Mouse (Mus musculus) MEL-GATA-1-ER (cell line): ENCODE results near the gene Gm13288.
"Not testable (repeated sequence)": the region's sequence is repeated elsewhere in the genome, so short reads cannot be mapped to it uniquely, and the experiment has no call there.

Source experiments
- DNase-seq: peaks from one replicate; pipeline ENCODE4 v3.0.0-alpha.2; 2012; ENCODE audit warnings: low read depth; ENCODE audit errors: extremely low read depth

Gm13288 gene

GRCm38 (mm10) chr4:88805231-88805630 is at the start of gene Gm13288:
Gm13288 (plus strand) TSS chr4:88805531.
- not testable (repeated sequence) for DNase-seq

- peak; percentile 43 for DNase-seq
Observed at GRCm38 (mm10) chr4:88756581-88757513, 48.5 kb upstream of the Gm13288 start.

DNA sequence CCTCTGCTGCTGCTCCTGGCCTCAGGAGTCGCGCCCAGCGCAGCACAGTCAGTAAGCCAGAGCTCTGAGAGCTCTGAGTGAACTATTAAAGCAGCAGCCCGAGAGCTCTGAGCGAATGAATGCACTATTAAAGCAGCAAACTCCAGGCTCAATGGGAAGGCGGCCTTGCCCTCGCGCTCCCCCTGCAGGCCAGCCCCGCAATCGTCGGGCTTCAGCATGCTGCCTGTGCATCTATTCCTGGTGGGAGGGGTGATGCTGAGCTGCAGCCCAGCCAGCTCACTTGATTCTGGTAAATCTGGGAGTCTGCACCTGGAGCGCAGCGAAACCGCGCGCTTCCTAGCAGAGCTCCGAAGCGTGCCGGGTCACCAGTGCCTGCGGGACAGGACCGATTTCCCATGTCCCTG is 47.7 kb upstream of the Gm13288 start:
- not testable (repeated sequence) for DNase-seq

DNA sequence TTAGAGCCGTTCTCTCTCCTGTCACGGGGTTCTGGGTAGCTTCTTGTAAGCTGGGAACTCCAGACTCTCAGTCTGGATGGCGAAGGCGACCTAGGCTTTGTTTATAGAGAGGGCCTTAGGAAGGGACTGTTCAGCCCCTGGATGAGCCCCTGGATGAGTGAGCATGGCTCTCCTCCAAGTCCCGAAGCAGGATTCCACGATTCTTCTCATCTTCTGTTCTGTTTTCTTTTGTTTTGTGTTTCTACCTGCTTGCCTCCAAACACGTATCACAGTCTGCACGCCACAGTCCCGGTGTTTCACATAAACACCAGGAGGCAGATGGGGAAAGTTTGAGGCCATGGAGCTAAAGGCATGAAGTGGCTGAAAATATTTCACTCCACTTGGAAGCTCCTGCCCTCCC is 46.6 kb upstream of the Gm13288 start:
- not testable (repeated sequence) for DNase-seq

GRCm38 (mm10) chr4:88759610-88760268 is 45.6 kb upstream of the Gm13288 start, which contains the start of gene Gm13283:
Gm13283 (plus strand) TSS chr4:88760119.
- peak; percentile 81 for DNase-seq

GRCm38 (mm10) chr4:88760431-88760830 is 44.9 kb upstream of the Gm13288 start:
- not testable (repeated sequence) for DNase-seq

- DNase-seq = not testable (repeated sequence)
Observed at GRCm38 (mm10) chr4:88761776-88762175, 43.6 kb upstream of the Gm13288 start.

- DNase-seq = not testable (repeated sequence)
Observed at GRCm38 (mm10) chr4:88762341-88762740, 43.0 kb upstream of the Gm13288 start.

DNA sequence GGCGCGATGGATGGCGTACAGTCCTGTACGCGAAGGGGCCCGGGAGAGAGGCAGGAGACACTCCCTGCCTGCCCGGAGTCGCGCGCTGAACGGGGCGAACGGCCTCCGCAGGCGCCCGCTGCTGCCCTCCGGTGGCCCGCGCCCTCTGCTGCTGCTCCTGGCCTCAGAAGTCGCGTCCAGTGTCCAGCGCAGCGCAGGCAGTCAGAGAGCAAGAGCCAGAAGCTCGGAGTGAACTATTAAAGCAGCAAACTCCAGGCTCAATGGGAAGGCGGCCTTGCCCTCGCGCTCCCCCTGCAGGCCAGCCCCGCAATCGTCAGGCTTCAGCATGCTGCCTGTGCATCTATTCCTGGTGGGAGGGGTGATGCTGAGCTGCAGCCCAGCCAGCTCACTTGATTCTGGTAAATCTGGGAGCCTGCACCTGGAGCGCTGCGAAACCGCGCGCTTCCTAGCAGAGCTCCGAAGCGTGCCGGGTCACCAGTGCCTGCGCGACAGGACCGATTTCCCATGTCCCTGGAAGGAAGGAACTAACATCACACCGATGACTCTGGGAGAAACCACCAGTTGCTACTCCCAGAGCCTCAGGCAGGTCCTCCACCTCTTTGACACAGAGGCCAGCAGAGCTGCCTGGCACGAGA is 41.8 kb upstream of the Gm13288 start:
- DNase-seq = not testable (repeated sequence)

DNA sequence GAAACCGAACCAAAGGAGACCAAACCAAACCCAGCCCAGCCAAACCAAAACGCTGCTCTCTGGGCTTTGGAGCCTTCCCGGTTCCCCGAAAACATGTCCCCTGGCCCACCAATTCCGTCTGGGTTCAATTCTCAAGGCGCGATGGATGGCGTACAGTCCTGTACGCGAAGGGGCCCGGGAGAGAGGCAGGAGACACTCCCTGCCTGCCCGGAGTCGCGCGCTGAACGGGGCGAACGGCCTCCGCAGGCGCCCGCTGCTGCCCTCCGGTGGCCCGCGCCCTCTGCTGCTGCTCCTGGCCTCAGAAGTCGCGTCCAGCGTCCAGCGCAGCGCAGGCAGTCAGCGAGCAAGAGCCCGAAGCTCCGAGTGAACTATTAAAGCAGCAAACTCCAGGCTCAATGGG is 31.8 kb upstream of the Gm13288 start, which contains the start of gene Gm13290:
TSS of gene Gm13290 (plus strand) at position 301 of the 400 bp plus-strand sequence.
- DNase-seq = not testable (repeated sequence)

- DNase-seq = not testable (repeated sequence)
Observed at GRCm38 (mm10) chr4:88776622-88777021, 28.7 kb upstream of the Gm13288 start, which contains the start of gene Gm13289. Gm13289 (plus strand) TSS chr4:88776922.

DNA sequence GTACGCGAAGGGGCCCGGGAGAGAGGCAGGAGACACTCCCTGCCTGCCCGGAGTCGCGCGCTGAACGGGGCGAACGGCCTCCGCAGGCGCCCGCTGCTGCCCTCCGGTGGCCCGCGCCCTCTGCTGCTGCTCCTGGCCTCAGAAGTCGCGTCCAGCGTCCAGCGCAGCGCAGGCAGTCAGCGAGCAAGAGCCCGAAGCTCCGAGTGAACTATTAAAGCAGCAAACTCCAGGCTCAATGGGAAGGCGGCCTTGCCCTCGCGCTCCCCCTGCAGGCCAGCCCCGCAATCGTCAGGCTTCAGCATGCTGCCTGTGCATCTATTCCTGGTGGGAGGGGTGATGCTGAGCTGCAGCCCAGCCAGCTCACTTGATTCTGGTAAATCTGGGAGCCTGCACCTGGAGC is 25.8 kb upstream of the Gm13288 start, which contains the start of gene Gm13272:
TSS of gene Gm13272 (plus strand) at position 301 of the 400 bp plus-strand sequence.
- DNase-seq = not testable (repeated sequence)

- DNase-seq = not testable (repeated sequence)
Observed at GRCm38 (mm10) chr4:88780320-88780719, 25.0 kb upstream of the Gm13288 start.

- not testable (repeated sequence) for DNase-seq
Observed at GRCm38 (mm10) chr4:88781831-88782230, 23.5 kb upstream of the Gm13288 start, which contains the start of gene Ifnz. Ifnz (plus strand) TSS chr4:88782131.

DNA sequence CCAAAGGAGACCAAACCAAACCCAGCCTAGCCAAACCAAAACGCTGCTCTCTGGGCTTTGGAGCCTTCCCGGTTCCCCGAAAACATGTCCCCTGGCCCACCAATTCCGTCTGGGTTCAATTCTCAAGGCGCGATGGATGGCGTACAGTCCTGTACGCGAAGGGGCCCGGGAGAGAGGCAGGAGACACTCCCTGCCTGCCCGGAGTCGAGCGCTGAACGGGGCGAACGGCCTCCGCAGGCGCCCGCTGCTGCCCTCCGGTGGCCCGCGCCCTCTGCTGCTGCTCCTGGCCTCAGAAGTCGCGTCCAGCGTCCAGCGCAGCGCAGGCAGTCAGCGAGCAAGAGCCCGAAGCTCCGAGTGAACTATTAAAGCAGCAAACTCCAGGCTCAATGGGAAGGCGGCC is 23.0 kb upstream of the Gm13288 start:
- not testable (repeated sequence) for DNase-seq

DNA sequence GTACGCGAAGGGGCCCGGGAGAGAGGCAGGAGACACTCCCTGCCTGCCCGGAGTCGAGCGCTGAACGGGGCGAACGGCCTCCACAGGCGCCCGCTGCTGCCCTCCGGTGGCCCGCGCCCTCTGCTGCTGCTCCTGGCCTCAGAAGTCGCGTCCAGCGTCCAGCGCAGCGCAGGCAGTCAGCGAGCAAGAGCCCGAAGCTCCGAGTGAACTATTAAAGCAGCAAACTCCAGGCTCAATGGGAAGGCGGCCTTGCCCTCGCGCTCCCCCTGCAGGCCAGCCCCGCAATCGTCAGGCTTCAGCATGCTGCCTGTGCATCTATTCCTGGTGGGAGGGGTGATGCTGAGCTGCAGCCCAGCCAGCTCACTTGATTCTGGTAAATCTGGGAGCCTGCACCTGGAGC is 19.9 kb upstream of the Gm13288 start, which contains the start of gene Gm13276:
TSS of gene Gm13276 (plus strand) at position 301 of the 400 bp plus-strand sequence.
- DNase-seq = not testable (repeated sequence)

DNA sequence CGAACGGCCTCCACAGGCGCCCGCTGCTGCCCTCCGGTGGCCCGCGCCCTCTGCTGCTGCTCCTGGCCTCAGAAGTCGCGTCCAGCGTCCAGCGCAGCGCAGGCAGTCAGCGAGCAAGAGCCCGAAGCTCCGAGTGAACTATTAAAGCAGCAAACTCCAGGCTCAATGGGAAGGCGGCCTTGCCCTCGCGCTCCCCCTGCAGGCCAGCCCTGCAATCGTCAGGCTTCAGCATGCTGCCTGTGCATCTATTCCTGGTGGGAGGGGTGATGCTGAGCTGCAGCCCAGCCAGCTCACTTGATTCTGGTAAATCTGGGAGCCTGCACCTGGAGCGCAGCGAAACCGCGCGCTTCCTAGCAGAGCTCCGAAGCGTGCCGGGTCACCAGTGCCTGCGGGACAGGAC is 16.9 kb upstream of the Gm13288 start, which contains the start of gene Gm13277:
TSS of gene Gm13277 (plus strand) at position 231 of the 400 bp plus-strand sequence.
- DNase-seq = not testable (repeated sequence)

DNA sequence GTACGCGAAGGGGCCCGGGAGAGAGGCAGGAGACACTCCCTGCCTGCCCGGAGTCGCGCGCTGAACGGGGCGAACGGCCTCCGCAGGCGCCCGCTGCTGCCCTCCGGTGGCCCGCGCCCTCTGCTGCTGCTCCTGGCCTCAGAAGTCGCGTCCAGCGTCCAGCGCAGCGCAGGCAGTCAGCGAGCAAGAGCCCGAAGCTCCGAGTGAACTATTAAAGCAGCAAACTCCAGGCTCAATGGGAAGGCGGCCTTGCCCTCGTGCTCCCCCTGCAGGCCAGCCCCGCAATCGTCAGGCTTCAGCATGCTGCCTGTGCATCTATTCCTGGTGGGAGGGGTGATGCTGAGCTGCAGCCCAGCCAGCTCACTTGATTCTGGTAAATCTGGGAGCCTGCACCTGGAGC is 14.1 kb upstream of the Gm13288 start, which contains the start of gene Gm13278:
TSS of gene Gm13278 (plus strand) at position 301 of the 400 bp plus-strand sequence.
- DNase-seq = not testable (repeated sequence)

- not testable (repeated sequence) for DNase-seq
Observed at GRCm38 (mm10) chr4:88793936-88794675, 11.2 kb upstream of the Gm13288 start, which contains the start of gene Gm13275. Gm13275 (plus strand) TSS chr4:88794487.

DNA sequence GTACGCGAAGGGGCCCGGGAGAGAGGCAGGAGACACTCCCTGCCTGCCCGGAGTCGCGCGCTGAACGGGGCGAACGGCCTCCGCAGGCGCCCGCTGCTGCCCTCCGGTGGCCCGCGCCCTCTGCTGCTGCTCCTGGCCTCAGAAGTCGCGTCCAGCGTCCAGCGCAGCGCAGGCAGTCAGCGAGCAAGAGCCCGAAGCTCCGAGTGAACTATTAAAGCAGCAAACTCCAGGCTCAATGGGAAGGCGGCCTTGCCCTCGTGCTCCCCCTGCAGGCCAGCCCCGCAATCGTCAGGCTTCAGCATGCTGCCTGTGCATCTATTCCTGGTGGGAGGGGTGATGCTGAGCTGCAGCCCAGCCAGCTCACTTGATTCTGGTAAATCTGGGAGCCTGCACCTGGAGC is 8.2 kb upstream of the Gm13288 start, which contains the start of gene Gm13279:
TSS of gene Gm13279 (plus strand) at position 301 of the 400 bp plus-strand sequence.
- DNase-seq = not testable (repeated sequence)
